Mouse (Mus musculus): Measurements from ENCODE around the gene Camk1d.

Gene Camk1d

DNA sequence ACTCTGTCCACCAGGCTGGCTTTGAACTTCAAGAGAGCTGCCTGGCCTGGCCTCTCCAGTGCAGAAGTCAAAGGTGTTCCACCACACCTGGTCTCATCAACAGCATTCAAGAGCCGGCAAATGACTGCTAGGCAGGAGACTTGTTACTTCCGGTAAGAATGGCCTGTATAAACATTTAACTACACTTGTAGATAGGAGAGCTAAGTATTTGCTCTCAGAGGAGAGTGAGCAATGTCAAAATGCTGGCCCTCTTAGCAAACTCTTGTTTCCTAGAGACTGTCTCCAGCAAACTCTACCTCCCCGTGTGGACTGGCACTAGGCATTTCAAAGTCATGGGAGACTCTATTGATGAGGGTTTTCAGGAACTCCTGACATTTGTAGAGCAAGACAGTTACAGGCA lies 56.3 kb downstream of the Camk1d start:
- DNase-seq = no peak

DNA sequence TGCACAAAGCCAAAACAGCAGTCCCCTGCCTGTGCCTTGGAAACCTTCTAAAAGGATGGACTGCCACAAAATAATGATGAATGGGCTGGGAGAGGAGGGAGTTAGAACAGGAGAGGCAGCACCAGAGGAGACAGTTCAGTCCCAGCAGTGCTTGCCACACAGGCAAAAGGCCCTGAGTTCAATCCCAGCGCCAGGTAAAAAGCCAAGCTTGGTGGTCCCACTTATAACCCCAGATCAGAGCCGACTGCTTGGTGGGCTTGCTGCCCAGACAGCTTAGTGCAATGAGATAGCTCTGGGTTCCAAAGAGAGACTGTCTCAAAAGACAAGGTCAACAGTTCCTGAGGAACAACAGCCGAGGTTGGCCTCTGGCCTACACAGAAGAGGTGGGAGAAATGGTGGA lies 58.0 kb downstream of the Camk1d start:
- no peak for DNase-seq

- DNase-seq = no peak
Measured at GRCm38 (mm10) chr2:5652071-5652470, 62.2 kb downstream of the Camk1d start.

GRCm38 (mm10) chr2:5651285-5651870 lies 62.9 kb downstream of the Camk1d start:
- DNase-seq = no peak

DNA sequence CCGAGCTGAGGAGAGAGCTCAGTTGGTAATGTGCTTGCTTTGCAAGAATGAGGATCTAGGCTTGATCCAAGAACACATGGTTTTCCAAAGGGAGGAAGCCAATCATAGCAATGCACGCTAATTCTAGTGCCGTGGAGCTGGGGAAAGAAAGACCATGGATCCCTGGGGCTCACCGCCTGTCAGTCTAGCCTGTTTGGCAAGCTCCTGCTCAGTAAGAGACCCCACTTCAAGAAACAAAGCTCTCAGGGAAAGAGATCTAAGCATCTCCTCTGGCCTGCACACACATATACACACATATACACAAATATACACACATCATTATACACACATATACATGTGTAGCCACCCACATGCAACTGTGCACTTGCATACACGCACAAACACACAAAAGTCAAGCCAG lies 65.1 kb downstream of the Camk1d start:
- no peak for DNase-seq

DNA sequence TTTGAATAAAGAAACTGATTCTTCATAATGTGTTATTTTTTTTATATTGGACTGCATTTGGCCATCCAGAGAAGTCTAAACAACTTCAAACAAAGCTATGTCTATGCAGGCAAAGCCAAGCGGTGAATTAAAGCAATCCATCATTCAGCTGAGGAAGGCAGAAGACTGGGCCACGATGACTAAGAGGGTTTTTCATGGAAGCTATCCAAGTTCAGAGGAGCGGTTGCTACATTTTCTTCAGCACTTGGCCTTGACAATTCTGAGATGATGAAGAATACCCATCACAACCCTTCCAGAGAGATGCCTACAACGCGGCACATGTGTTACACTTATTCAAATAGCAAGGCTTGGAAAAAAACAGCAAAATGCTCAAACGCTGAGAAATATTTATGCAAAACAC lies 65.6 kb downstream of the Camk1d start:
- DNase-seq = no peak

DNA sequence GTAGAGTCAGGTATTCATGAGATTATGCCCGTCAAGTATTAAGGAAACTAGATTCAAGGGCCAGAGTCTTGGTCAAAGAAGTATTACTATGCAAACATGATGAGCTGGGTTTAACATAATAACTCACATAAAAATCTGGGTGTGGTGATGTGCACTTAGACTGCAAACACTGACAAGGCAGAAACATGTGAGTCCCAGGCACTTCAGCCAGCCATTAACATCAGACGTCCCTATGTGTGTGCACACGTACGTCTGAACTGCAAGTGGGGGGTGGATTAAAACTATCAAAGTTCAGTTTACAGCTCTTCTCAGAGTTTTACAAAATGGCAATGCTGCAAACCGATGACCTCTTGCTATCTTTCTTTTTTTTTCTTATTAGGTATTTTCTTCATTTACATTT lies 68.0 kb downstream of the Camk1d start:
- DNase-seq = no peak

GRCm38 (mm10) chr2:5645584-5645983 lies 68.7 kb downstream of the Camk1d start:
- DNase-seq = no peak

DNA sequence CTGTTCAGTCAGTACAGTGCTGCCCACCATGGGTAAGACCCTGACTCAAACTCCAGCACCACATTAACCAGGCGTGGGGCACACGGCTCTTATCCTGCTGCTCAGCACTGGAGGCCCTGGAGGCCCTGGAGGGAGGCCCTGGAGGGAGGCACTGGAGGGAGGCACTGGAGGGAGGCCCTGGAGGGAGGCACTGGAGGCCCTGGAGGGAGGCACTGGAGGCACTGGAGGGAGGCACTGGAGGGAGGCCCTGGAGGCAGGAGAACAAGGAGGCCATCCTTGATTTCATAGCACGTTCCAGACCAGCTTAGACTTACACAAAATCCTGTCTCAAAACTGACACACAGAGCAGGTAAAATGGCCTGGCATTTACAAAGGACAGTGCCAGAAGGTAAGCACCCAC lies 70.4 kb downstream of the Camk1d start:
- no peak for DNase-seq

GRCm38 (mm10) chr2:5643226-5643625 lies 71.1 kb downstream of the Camk1d start:
- DNase-seq = no peak

GRCm38 (mm10) chr2:5642624-5643023 lies 71.7 kb downstream of the Camk1d start:
- DNase-seq = no peak

DNA sequence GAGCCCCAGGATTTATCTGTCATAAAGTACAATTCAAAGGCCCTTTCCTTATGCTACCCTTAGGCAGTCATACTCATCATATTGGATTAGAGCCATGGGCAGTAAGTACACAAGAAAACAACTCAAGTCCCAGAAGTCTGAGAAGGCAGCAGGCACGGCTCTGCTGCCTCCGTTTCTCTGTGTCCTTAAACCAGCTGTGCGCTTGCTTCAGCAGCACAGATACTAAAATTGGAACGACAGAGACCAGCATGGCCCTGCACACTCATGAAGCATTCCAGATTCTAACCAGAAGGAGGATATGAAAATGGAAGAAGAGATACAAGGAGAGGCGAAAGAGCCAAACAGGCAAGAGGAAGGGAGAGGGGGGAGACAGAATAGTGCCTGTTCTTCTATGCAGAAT lies 72.6 kb downstream of the Camk1d start:
- no peak for DNase-seq

DNA sequence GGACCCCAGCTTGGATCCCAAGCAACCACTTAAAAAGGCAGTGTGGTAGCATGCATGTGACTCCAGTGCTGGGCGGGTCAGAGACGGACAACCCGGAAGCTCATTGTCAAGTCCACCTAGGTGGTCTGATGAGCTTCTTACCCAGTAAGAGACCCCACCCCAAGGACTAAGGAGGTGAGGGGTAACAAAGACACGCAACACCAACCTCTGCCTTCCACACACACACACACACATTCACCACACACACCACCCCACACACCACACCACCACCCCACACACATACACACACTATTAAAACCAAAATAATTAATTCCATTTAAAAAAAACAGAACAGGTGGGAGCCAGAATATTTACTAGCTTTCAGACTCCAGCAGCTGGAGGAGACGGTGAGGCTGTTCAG lies 73.7 kb downstream of the Camk1d start:
- DNase-seq = no peak

- DNase-seq = peak; percentile 38
Measured at GRCm38 (mm10) chr2:5636801-5637742, 77.2 kb downstream of the Camk1d start.

GRCm38 (mm10) chr2:5632355-5632684 lies 82.0 kb downstream of the Camk1d start:
- DNase-seq = no peak

- no peak for DNase-seq
Measured at GRCm38 (mm10) chr2:5631676-5632354, 82.5 kb downstream of the Camk1d start.

- DNase-seq = no peak
Measured at GRCm38 (mm10) chr2:5630710-5631109, 83.6 kb downstream of the Camk1d start.

- no peak for DNase-seq
Measured at GRCm38 (mm10) chr2:5624379-5624778, 89.9 kb downstream of the Camk1d start.

- DNase-seq = no peak
Measured at GRCm38 (mm10) chr2:5618361-5618896, 95.9 kb downstream of the Camk1d start.

DNA sequence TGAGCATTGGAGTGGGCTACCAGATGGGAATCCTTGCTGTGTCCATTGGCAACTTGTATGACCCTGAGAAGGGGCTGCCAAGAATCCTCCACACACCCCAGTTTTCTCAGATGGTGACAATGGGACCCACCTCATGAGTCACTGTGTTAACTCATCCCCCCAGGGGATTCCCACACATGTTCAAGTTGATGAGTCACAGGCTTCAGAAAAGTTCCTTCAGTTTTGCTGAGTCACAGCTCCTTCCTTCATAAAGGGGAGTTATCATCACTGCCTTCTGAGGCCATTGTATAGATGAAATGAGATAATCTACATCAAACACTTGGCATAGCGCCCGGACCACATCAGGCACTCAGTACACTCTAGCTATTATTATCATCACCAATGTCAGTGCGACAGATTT lies 99.4 kb downstream of the Camk1d start:
- DNase-seq = no peak

GRCm38 (mm10) chr2:5614308-5614705 lies 100.0 kb downstream of the Camk1d start:
- no peak for DNase-seq

GRCm38 (mm10) chr2:5613651-5614307 lies 100.5 kb downstream of the Camk1d start:
- no peak for DNase-seq

GRCm38 (mm10) chr2:5611601-5612000 lies 102.7 kb downstream of the Camk1d start:
- no peak for DNase-seq
